Mouse (Mus musculus) embryonic facial prominence, embryonic 11.5 days (tissue): ENCODE data around the gene Adamts14. TPM values are rescaled to one million over a fixed set of nuclear protein-coding genes. Genes with fewer than 3 reads are reported as not detected.

Source experiments
- ATAC-seq: fragments of 200-750 bp; cut with Nextera tagmentation; replicated peaks from 2 replicates; pipeline ENCODE4 v1.8.0; 2017; ENCODE audit warnings: low read depth; ENCODE audit not compliant: insufficient number of reproducible peaks, low FRiP score, low TSS enrichment
- DNase-seq: peaks from one replicate; pipeline ENCODE4 v3.0.0-alpha.2; 2015; ENCODE audit warnings: low spot score
- H3K27ac ChIP-seq: fragments of 300-500 bp; sonication (generic); replicated peaks from 2 replicates; pipeline ENCODE4 v1.5.1; 2014; ENCODE audit warnings: mild to moderate bottlenecking, low read depth, low read length, control low read depth
- H3K27me3 ChIP-seq: fragments of 300-500 bp; sonication (generic); 2 replicates; pipeline ENCODE4 v1.6.1; 2014; ENCODE audit warnings: mild to moderate bottlenecking, low read length, moderate library complexity, mixed read lengths; ENCODE audit not compliant: control insufficient read depth, insufficient read depth
- H3K36me3 ChIP-seq: fragments of 300-500 bp; sonication (generic); replicated peaks from 2 replicates; pipeline ENCODE4 v1.6.1; 2014; ENCODE audit warnings: low read depth, mild to moderate bottlenecking, low read length, moderate library complexity, mixed read lengths; ENCODE audit not compliant: control insufficient read depth, insufficient read depth
- H3K4me1 ChIP-seq: fragments of 300-500 bp; sonication (generic); 2 replicates; pipeline ENCODE4 v1.6.1; 2014; ENCODE audit warnings: low read length, mixed read lengths; ENCODE audit not compliant: control insufficient read depth, insufficient read depth
- H3K4me2 ChIP-seq: fragments of 300-500 bp; sonication (generic); 2 replicates; pipeline ENCODE4 v1.6.1; 2014; ENCODE audit warnings: low read depth, mild to moderate bottlenecking, control low read depth, low read length, moderate library complexity
- H3K4me3 ChIP-seq: fragments of 300-500 bp; sonication (generic); 2 replicates; pipeline ENCODE4 v1.5.1; 2014; ENCODE audit warnings: low read depth, low read length, control low read depth
- H3K9ac ChIP-seq: fragments of 300-500 bp; sonication (generic); replicated peaks from 2 replicates; pipeline ENCODE4 v1.6.1; 2014; ENCODE audit warnings: mild to moderate bottlenecking, control low read depth, low read length
- H3K9me3 ChIP-seq: fragments of 300-500 bp; sonication (generic); replicated peaks from 2 replicates; pipeline ENCODE4 v1.6.1; 2016; ENCODE audit warnings: mild to moderate bottlenecking, low read length, inconsistent platforms, mixed read lengths; ENCODE audit not compliant: control insufficient read depth
- WGBS: fragments of 180-500 bp; shearing (Covaris S2); extraction: QIAGEN DNeasy Blood & Tissue Kit; methylation state at CpG from one replicate; pipeline ENCODE4 v1.1.7; 2014; 5-methylcytosine and 5-hydroxymethylcytosine counted together
- polyA plus RNA-seq: library from polyadenylated mRNA; unstranded; fragments of >200 nt; fragmentation: Nextera tagmentation; extraction: Ambion mirVana; gene quantifications from 2 replicates; pipeline ENCODE4 v1.2.1, GENCODE M21; 2014

The Adamts14 gene
- polyA plus RNA-seq, 1 experiment from 2014 or later, result 0.27 TPM

DNA sequence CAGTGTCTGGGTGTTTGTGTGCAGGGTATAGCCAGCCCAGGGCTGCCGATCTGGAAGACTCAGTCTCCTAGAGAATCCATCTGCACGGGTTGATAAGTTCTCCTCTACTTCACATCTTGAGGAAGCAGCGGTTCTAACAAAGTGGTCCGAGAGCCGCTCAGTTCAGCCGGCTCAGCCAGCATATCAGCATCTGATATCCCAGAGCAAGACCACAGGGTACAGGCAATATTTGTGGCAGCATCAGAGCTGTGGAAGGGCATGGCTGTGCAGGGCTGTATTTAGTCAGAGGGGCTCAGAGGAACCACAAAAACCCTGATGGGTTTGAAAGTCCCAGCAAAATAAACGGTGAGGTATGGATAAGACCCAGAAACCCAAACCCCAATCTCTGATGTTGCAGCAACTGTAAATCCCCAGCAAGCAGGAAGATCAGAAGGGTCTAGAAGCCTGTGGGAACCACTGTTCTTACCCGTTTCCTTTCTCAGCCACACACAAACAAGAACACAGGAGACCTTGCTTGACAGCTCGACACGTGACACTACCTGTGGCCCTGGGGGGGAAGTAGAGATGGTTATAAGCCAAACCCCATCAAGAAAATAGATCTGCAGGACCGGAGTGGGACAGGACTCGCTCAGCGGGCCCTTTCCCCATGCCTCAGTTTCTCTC is 32.8 kb upstream of the Adamts14 start:
- Histone ChIP-seq H3K4me1 (no peaks in the 10 kb centered on the region), H3K4me2 (no peak overlapping the region), H3K36me3 (no peaks in the 10 kb centered on the region), H3K4me3 (no peak overlapping the region), H3K27me3 (no peaks in the 10 kb centered on the region), H3K27ac (no peak overlapping the region), H3K9me3 (no peaks in the 10 kb centered on the region), H3K9ac (no peak overlapping the region)
- WGBS, result 80% methylated on average over 13 of the region's 13 CpGs
- DNase-seq (no peak), ATAC-seq (no peak)

DNA sequence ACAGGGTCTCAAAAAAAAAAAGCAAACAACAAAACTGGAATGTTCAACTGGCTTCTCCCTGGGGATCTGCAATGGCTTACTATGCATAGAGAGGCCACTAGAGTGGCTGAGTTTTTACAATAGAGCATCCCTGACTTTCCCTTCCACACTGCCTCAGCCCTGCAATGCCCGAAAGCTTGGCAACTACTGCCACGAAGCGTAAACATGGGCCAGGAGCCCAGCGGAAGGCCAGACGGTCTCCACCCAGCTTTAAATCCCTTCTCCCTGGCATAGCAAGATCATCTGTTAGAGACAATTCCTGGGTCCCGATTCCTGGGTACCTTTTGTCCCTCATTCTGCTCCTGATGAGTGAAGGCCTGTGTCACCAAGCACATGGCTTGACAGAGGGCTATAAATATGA is 30.8 kb upstream of the Adamts14 start:
- Histone ChIP-seq H3K36me3 (no peaks in the 10 kb centered on the region), H3K27me3 (no peaks in the 10 kb centered on the region), H3K4me3 (no peak overlapping the region), H3K27ac (no peak overlapping the region), H3K4me2 (no peak overlapping the region), H3K4me1 (no peaks in the 10 kb centered on the region), H3K9ac (no peak overlapping the region), H3K9me3 (no peaks in the 10 kb centered on the region)
- 90% methylated on average over 6 of the region's 6 CpGs for WGBS
- DNase-seq (no peak), ATAC-seq (no peak)

DNA sequence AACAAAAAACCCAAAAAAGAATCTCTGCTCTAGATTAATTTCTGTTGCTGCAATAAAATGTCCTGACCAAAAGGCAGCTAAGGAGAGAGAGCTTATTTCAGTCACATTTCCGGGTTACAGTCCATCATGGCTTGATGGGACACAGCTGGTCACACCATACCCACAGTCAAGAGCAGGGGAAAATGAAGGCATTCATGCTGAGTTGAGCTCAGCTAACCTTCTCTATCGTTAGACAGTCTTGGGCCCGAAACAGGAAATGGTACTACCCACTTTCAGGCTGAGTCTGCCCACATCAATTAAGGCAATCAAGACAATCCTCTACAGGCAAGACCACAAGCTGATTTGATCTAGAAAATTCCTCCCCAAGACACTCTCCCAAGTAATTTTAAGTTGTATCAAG is 27.8 kb upstream of the Adamts14 start:
- ATAC-seq (no peak), DNase-seq (no peak)
- WGBS, result 64% methylated on average over 3 of the region's 3 CpGs
- Histone ChIP-seq H3K27me3 (no peaks in the 10 kb centered on the region), H3K9me3 (no peaks in the 10 kb centered on the region), H3K4me2 (no peak overlapping the region), H3K4me3 (no peak overlapping the region), H3K36me3 (no peaks in the 10 kb centered on the region), H3K4me1 (no peaks in the 10 kb centered on the region), H3K9ac (no peak overlapping the region), H3K27ac (no peak overlapping the region)

DNA sequence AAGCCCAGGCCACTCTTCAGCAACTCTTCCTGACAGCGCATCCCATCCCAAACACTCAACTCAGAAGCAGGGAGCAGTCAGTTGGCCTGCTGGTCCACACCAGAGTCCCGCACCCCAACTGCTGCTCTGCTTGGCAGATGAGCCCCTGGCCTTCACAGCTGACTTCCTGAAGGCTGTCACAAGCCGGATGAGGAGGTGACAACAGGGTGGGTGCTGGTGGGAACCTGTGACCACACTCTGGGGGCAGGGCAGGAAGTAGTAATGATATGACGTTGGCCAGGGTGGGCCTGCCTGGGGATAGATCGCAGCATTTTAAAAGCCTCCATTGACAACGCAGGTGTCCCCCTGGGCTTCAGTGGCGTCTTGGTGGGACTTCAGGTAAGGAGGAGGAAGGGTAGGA is 24.2 kb upstream of the Adamts14 start, which contains the start of gene Prf1:
Gene Prf1, plus strand, starts transcription at position 357 of the 400 bp plus-strand sequence.
- no peak within 1 kb of the TSS for H3K4me3 ChIP-seq
- no peak within 1 kb of the TSS for H3K9ac ChIP-seq
- no peak within 1 kb of the TSS for H3K27ac ChIP-seq
- H3K36me3 ChIP-seq, result no peaks in the 10 kb centered on the region
- WGBS, result 85% methylated on average over 7 of the region's 7 CpGs
- no peaks in the 10 kb centered on the region for H3K4me1 ChIP-seq
- H3K27me3 ChIP-seq, result no peaks in the 10 kb centered on the region
- ATAC-seq (no peak), DNase-seq (no peak)
- no peaks in the 10 kb centered on the region for H3K9me3 ChIP-seq
- H3K4me2 ChIP-seq, result no peak within 1 kb of the TSS

DNA sequence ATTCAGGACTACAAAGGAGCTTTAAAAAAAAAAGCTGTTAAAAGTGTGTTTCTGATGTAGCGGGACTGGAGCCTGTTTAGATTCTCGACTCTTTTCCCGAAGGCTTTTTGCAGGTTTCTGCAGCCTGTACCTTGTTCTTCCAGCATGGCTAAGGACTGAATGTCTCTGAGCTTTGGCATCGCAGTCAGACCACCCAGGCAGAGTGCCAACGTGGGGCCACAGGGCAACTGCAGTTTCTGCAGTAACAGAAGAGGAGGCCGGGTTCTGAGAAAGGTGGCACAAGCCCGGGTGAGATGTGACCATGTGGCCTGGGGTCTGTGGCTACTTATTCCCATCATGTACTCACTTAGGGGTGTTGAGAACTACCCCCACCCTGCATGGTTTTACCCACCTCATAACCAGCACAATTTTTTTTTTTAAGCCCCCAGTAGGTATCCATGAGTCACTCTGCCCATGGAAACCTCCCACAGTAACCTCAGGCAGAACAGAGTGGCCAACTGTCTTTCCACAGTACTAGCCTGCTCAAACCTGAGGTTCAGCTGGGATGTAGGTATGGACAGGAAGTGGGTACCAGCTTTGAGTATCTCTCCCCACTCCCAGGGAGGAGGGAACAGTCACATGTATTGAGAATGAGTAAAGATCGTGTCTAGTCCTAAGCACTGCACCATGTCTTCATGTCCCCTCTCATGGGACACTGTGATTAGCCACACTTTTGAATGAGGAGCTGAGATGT is 23.6 kb upstream of the Adamts14 start:
- no peaks in the 10 kb centered on the region for H3K27me3 ChIP-seq
- ATAC-seq (no peak), DNase-seq (no peak)
- H3K27ac ChIP-seq, result no peak overlapping the region
- H3K4me3 ChIP-seq, result no peak overlapping the region
- H3K36me3 ChIP-seq, result no peaks in the 10 kb centered on the region
- H3K9ac ChIP-seq, result no peak overlapping the region
- no peak overlapping the region for H3K4me2 ChIP-seq
- no peaks in the 10 kb centered on the region for H3K4me1 ChIP-seq
- 85% methylated on average over 8 of the region's 8 CpGs for WGBS
- no peaks in the 10 kb centered on the region for H3K9me3 ChIP-seq

DNA sequence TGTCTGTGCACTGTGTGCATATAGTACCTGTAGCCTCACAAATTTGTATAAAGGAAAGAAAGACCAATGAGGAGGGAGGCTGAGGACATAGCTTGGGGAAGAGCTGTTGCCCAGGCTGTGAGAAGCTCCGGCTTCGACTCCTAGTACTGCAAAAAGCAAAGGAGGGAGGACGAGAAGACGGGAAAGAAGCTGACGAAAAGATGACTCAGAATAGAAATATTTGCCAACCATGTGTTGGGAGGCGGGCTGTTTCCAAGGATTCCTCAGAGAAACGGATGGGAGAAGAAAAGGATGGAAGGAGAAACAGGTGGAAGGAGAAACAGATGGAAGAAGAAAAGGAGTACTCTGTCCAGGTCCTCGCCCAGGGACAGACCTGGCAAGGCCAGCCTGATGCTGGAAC is 21.0 kb upstream of the Adamts14 start:
- H3K27me3 ChIP-seq, result no peaks in the 10 kb centered on the region
- WGBS, result 88% methylated on average over 8 of the region's 8 CpGs
- DNase-seq, result no peak
- H3K36me3 ChIP-seq, result no peaks in the 10 kb centered on the region
- no peak overlapping the region for H3K4me2 ChIP-seq
- no peaks in the 10 kb centered on the region for H3K9me3 ChIP-seq
- no peak for ATAC-seq
- H3K4me3 ChIP-seq, result no peak overlapping the region
- no peak overlapping the region for H3K9ac ChIP-seq
- H3K4me1 ChIP-seq, result no peaks in the 10 kb centered on the region
- H3K27ac ChIP-seq, result no peak overlapping the region

DNA sequence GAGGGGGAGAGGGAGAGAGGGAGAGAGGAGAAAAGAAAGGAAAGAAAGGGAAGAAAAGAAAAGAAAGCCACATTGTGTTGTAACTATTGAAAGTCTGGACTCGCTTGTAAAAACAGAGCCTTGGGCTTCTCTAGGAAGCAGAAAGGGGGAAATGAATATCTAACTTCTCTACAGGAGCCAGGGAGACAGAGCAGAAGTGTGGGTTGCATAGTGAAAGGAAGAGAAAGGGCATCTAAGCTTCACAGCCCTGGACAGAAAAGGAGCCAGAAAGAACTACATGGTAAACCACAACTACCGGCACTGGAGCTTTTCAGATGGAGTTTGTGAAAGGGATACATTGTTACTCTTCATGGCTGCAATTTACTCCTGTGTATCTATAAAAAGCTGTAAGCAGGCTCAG is 17.2 kb upstream of the Adamts14 start:
- H3K4me2 ChIP-seq, result no peak overlapping the region
- ATAC-seq (no peak), DNase-seq (no peak)
- no peak overlapping the region for H3K27ac ChIP-seq
- H3K36me3 ChIP-seq, result no peaks in the 10 kb centered on the region
- WGBS, result 41% methylated on average over 2 of the region's 2 CpGs
- H3K4me3 ChIP-seq, result no peak overlapping the region
- H3K9me3 ChIP-seq, result no peaks in the 10 kb centered on the region
- no peaks in the 10 kb centered on the region for H3K4me1 ChIP-seq
- no peak overlapping the region for H3K9ac ChIP-seq
- H3K27me3 ChIP-seq, result no peaks in the 10 kb centered on the region

DNA sequence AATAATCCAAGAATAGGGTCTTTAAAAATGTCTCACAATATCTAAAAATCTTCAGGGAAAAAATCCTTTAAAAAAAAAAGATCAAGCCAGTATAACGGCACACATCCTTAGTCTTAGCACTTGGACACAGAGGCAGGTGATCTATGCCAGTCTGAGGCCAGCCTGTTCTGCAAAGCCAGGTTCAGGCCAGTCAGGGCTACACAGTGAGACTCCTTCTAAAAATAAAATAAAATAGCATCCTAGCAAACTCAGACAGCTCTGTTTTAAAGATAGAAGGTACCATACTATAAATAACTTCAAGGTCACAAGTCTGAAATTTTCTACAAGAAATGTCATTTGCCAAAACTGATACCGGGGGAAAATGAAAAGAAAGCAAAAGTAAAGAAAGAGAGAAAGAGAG is 16.8 kb upstream of the Adamts14 start:
- DNase-seq (no peak), ATAC-seq (no peak)
- WGBS, result 86% methylated on average over 2 of the region's 2 CpGs
- H3K36me3 ChIP-seq, result no peaks in the 10 kb centered on the region
- H3K4me3 ChIP-seq, result no peak overlapping the region
- H3K4me1 ChIP-seq, result no peaks in the 10 kb centered on the region
- H3K4me2 ChIP-seq, result no peak overlapping the region
- H3K9ac ChIP-seq, result no peak overlapping the region
- H3K27me3 ChIP-seq, result no peaks in the 10 kb centered on the region
- no peak overlapping the region for H3K27ac ChIP-seq
- H3K9me3 ChIP-seq, result no peaks in the 10 kb centered on the region
